In genomic region chr3:116267036-116267654, GRCm38 (mm10) we compare ENCODE assay signal across 16 mouse cellular contexts. TPM values are rescaled to one million over a fixed set of nuclear protein-coding genes. Genes with fewer than 3 reads are reported as not detected.
DNase-seq lines count a peak whose midpoint lies in the region; ATAC-seq and TF ChIP-seq lines count a peak whose summit lies in the region.
"Had no signal": no experiment of that assay in that cellular context is flagged by ENCODE, and none has a peak within 500 bp of the region (broad histone marks: within the 10 kb centered on the region; RNA-seq: fewer than 3 reads in every experiment).

No protein-coding gene starts in this region.

- no peak for TF ChIP-seq POLR2A in thymus, adult 2 months (IDR thresholded peaks at IDR 0.05; ENCODE audit: control insufficient read depth, extremely low read depth, insufficient read depth, low read length, poor library complexity)

- no peak overlapping the region for H3K4me3 ChIP-seq in forebrain, embryonic 13.5 days
- no peak overlapping the region for H3K4me3 ChIP-seq in forebrain, embryonic 10.5 days
- H3K4me3 ChIP-seq in kidney, embryonic 16.5 days (ENCODE audit: low read length): no peak overlapping the region
- no peak overlapping the region for H3K4me3 ChIP-seq in embryonic facial prominence, embryonic 13.5 days
- no peak overlapping the region for H3K4me3 ChIP-seq in midbrain, embryonic 14.5 days (replicated peaks; ENCODE audit: low read depth, low read length)
- no peak overlapping the region for H3K4me3 ChIP-seq in thymus, adult 2 months (ENCODE audit: control insufficient read depth, insufficient read depth, low read length)
- H3K4me3 ChIP-seq: megakaryocyte, embryonic 14.5 days had no signal

- no peaks in the 10 kb centered on the region for H3K36me3 ChIP-seq in forebrain, embryonic 13.5 days (ENCODE audit: poor library complexity, severe bottlenecking)
- H3K36me3 ChIP-seq in forebrain, embryonic 10.5 days (replicated peaks): no peaks in the 10 kb centered on the region; the same call in 1 of the 2 replicates
- H3K36me3 ChIP-seq in kidney, embryonic 16.5 days (ENCODE audit: insufficient read depth, low read length): no peaks in the 10 kb centered on the region
- no peaks in the 10 kb centered on the region for H3K36me3 ChIP-seq in embryonic facial prominence, embryonic 13.5 days
- no peaks in the 10 kb centered on the region for H3K36me3 ChIP-seq in midbrain, embryonic 14.5 days (ENCODE audit: control insufficient read depth, insufficient read depth, low read length)
- no peaks in the 10 kb centered on the region for H3K36me3 ChIP-seq in thymus, adult 2 months (ENCODE audit: control insufficient read depth, insufficient read depth, low read length)
- H3K36me3 ChIP-seq: G1E had no signal

- H3K9ac ChIP-seq in forebrain, embryonic 13.5 days: no peak overlapping the region
- H3K9ac ChIP-seq in kidney, embryonic 16.5 days (replicated peaks; ENCODE audit: low read length): no peak overlapping the region
- no peak overlapping the region for H3K9ac ChIP-seq in embryonic facial prominence, embryonic 13.5 days
- no peak overlapping the region for H3K9ac ChIP-seq in midbrain, embryonic 14.5 days (replicated peaks; ENCODE audit: low read length)

- peak; percentile 41; the same call in 1 of the 2 replicates for ATAC-seq in forebrain, embryonic 13.5 days
- ATAC-seq in kidney, embryonic 16.5 days (ENCODE audit: low FRiP score, low TSS enrichment): peak; percentile 42; the same call in 1 of the 2 replicates
- ATAC-seq in embryonic facial prominence, embryonic 13.5 days (ENCODE audit: insufficient number of reproducible peaks, insufficient read depth, low FRiP score, low TSS enrichment, low read depth): peak; percentile 71; the same call in 1 of the 2 replicates
- ATAC-seq in midbrain, embryonic 14.5 days (ENCODE audit: low FRiP score, low TSS enrichment): peak; percentile 40; the same call in 1 of the 2 replicates

- 89% methylated on average over 2 of the region's 2 CpGs for WGBS in forebrain, embryonic 13.5 days
- WGBS in forebrain, embryonic 10.5 days: 85% methylated on average over 2 of the region's 2 CpGs
- 93% methylated on average over 2 of the region's 2 CpGs for WGBS in kidney, embryonic 16.5 days
- WGBS in embryonic facial prominence, embryonic 13.5 days: 96% methylated on average over 2 of the region's 2 CpGs
- 92% methylated on average over 2 of the region's 2 CpGs for WGBS in midbrain, embryonic 14.5 days
- 98% methylated on average over 2 of the region's 2 CpGs for WGBS in thymus, adult 2 months

- no peaks in the 10 kb centered on the region for H3K9me3 ChIP-seq in forebrain, embryonic 13.5 days (replicated peaks)
- H3K9me3 ChIP-seq in forebrain, embryonic 10.5 days: no peaks in the 10 kb centered on the region
- no peaks in the 10 kb centered on the region for H3K9me3 ChIP-seq in kidney, embryonic 16.5 days (ENCODE audit: low read length)
- no peaks in the 10 kb centered on the region for H3K9me3 ChIP-seq in embryonic facial prominence, embryonic 13.5 days
- H3K9me3 ChIP-seq in midbrain, embryonic 14.5 days (ENCODE audit: control insufficient read depth, low read length): no peaks in the 10 kb centered on the region
- H3K9me3 ChIP-seq: G1E; megakaryocyte, embryonic 14.5 days had no signal

- no peaks in the 10 kb centered on the region for H3K27me3 ChIP-seq in forebrain, embryonic 13.5 days
- no peaks in the 10 kb centered on the region for H3K27me3 ChIP-seq in forebrain, embryonic 10.5 days (ENCODE audit: poor library complexity, severe bottlenecking)
- no peaks in the 10 kb centered on the region for H3K27me3 ChIP-seq in kidney, embryonic 16.5 days (ENCODE audit: insufficient read depth, low read length)
- H3K27me3 ChIP-seq in embryonic facial prominence, embryonic 13.5 days: no peaks in the 10 kb centered on the region
- H3K27me3 ChIP-seq in midbrain, embryonic 14.5 days (ENCODE audit: control insufficient read depth, insufficient read depth, low read length): no peaks in the 10 kb centered on the region
- no peaks in the 10 kb centered on the region for H3K27me3 ChIP-seq in thymus, adult 2 months (ENCODE audit: control insufficient read depth, insufficient read depth, low read length)

- no peak overlapping the region for H3K27ac ChIP-seq in forebrain, embryonic 13.5 days
- no peak overlapping the region for H3K27ac ChIP-seq in forebrain, embryonic 10.5 days
- H3K27ac ChIP-seq in kidney, embryonic 16.5 days (ENCODE audit: low read length): no peak overlapping the region
- H3K27ac ChIP-seq in embryonic facial prominence, embryonic 13.5 days: no peak overlapping the region
- no peak overlapping the region for H3K27ac ChIP-seq in midbrain, embryonic 14.5 days (replicated peaks; ENCODE audit: low read depth, low read length)
- H3K27ac ChIP-seq in thymus, adult 2 months (ENCODE audit: control insufficient read depth, insufficient read depth, low read length): no peak overlapping the region

- no peak for TF ChIP-seq CTCF in thymus, adult 2 months (IDR thresholded peaks at IDR 0.05; ENCODE audit: borderline replicate concordance, control insufficient read depth, extremely low read depth, insufficient read depth, low read length, poor library complexity)

- H3K4me2 ChIP-seq in forebrain, embryonic 13.5 days: no peak overlapping the region
- H3K4me2 ChIP-seq in kidney, embryonic 16.5 days (replicated peaks; ENCODE audit: low read depth, low read length): no peak overlapping the region
- no peak overlapping the region for H3K4me2 ChIP-seq in embryonic facial prominence, embryonic 13.5 days
- no peak overlapping the region for H3K4me2 ChIP-seq in midbrain, embryonic 14.5 days (ENCODE audit: low read length)

- H3K4me1 ChIP-seq in forebrain, embryonic 13.5 days: no peaks in the 10 kb centered on the region
- no peaks in the 10 kb centered on the region for H3K4me1 ChIP-seq in forebrain, embryonic 10.5 days
- H3K4me1 ChIP-seq in kidney, embryonic 16.5 days (ENCODE audit: insufficient read depth, low read length): no peaks in the 10 kb centered on the region
- H3K4me1 ChIP-seq in embryonic facial prominence, embryonic 13.5 days: no peaks in the 10 kb centered on the region
- no peaks in the 10 kb centered on the region for H3K4me1 ChIP-seq in midbrain, embryonic 14.5 days (ENCODE audit: control insufficient read depth, insufficient read depth, low read length)
- H3K4me1 ChIP-seq in thymus, adult 2 months (replicated peaks; ENCODE audit: control insufficient read depth, insufficient read depth, low read length): no peaks in the 10 kb centered on the region
- H3K4me1 ChIP-seq: megakaryocyte, embryonic 14.5 days had no signal

- no peak for DNase-seq in forebrain, embryonic 10.5 days (ENCODE audit: extremely low spot score, low spot score)
- no peak for DNase-seq in kidney, adult 9 months
- DNase-seq in midbrain, embryonic 14.5 days: no peak
- no peak for DNase-seq in urinary bladder, postnatal 25 days (ENCODE audit: low spot score)
- DNase-seq in thymus, adult 2 months: no peak
- DNase-seq: cerebellum, postnatal 10 days; gastrocnemius, postnatal 14 days; kidney, postnatal 10 days; layer of hippocampus, postnatal 36 days; lung, adult 18-20 months; right cerebral cortex, postnatal 14 days had no signal

RNA-seq across cellular contexts. Expression of gene Gpr88, which starts 13.8 kb away (rescaled TPM):
- 3.8 and 4.3 TPM in 2 replicates for polyA plus RNA-seq in forebrain, embryonic 13.5 days (2015; fragmentation: Nextera tagmentation; extraction: Ambion mirVana)
- polyA plus RNA-seq in forebrain, embryonic 10.5 days (2016; fragmentation: Nextera tagmentation; extraction: Ambion mirVana): not detected in 2 replicates
- 0.41 and 1.6 TPM in 2 replicates for polyA plus RNA-seq in kidney, embryonic 16.5 days (2015; fragmentation: Nextera tagmentation; extraction: Ambion mirVana)
- 0.56 and 0.67 TPM in 2 replicates for polyA plus RNA-seq in embryonic facial prominence, embryonic 13.5 days (2015; fragmentation: Nextera tagmentation; extraction: Ambion mirVana)
- 1.8 and 2.8 TPM in 2 replicates for polyA plus RNA-seq in midbrain, embryonic 14.5 days (2014; fragmentation: Nextera tagmentation; extraction: Ambion mirVana)
- polyA plus RNA-seq in thymus, adult 2 months (2012; rRNA removed): 0.94 and 1.1 TPM in 2 replicates
- polyA plus RNA-seq: G1E had no signal
